Mouse (Mus musculus) hindbrain, embryonic 14.5 days (tissue): ENCODE results near the gene Gdi2. TPM values are rescaled to one million over a fixed set of nuclear protein-coding genes. Genes with fewer than 3 reads are reported as not detected.
"Not testable (repeated sequence)": the region's sequence is repeated elsewhere in the genome, so short reads cannot be mapped to it uniquely, and the experiment has no call there.

ENCODE experiments used
- ATAC-seq: fragments of 200-750 bp; cut with Nextera tagmentation; 2 replicates; pipeline ENCODE4 v1.8.0; 2017; ENCODE audit warnings: moderate number of reproducible peaks, mild to moderate bottlenecking, moderate TSS enrichment, moderate library complexity; ENCODE audit not compliant: low FRiP score
- DNase-seq: peaks from one replicate; pipeline ENCODE4 v3.0.0-alpha.2; 2015; ENCODE audit warnings: low spot score
- H3K27ac ChIP-seq: fragments of 300-500 bp; sonication (generic); 2 replicates; pipeline ENCODE4 v1.5.1; 2014; ENCODE audit warnings: mild to moderate bottlenecking, moderate library complexity
- H3K27me3 ChIP-seq: fragments of 300-500 bp; sonication (generic); 2 replicates; pipeline ENCODE4 v1.6.1; 2014; ENCODE audit warnings: mild to moderate bottlenecking, low read length, mixed read lengths; ENCODE audit not compliant: control insufficient read depth, insufficient read depth
- H3K36me3 ChIP-seq: fragments of 300-500 bp; sonication (generic); replicated peaks from 2 replicates; pipeline ENCODE4 v1.6.1; 2014; ENCODE audit not compliant: control insufficient read depth, insufficient read depth
- H3K4me1 ChIP-seq: fragments of 300-500 bp; sonication (generic); replicated peaks from 2 replicates; pipeline ENCODE4 v1.6.1; 2014; ENCODE audit warnings: antibody characterized with exemption, low read length, mixed read lengths; ENCODE audit not compliant: control insufficient read depth, insufficient read depth
- H3K4me2 ChIP-seq: fragments of 300-500 bp; sonication (generic); replicated peaks from 2 replicates; pipeline ENCODE4 v1.6.1; 2014; ENCODE audit warnings: mild to moderate bottlenecking, moderate library complexity
- H3K4me3 ChIP-seq: fragments of 300-500 bp; sonication (generic); replicated peaks from 2 replicates; pipeline ENCODE4 v1.5.1; 2014; ENCODE audit warnings: mild to moderate bottlenecking, low read length
- H3K9ac ChIP-seq: fragments of 300-500 bp; sonication (generic); 2 replicates; pipeline ENCODE4 v1.6.1; 2014
- H3K9me3 ChIP-seq: fragments of 300-500 bp; sonication (generic); 2 replicates; pipeline ENCODE4 v1.6.1; 2016; ENCODE audit warnings: low read length; ENCODE audit not compliant: control insufficient read depth
- WGBS: fragments of 180-500 bp; shearing (Covaris S2); extraction: QIAGEN DNeasy Blood & Tissue Kit; methylation state at CpG from one replicate; pipeline ENCODE4 v1.1.7; 2014; 5-methylcytosine and 5-hydroxymethylcytosine counted together
- polyA plus RNA-seq: library from polyadenylated mRNA; unstranded; fragments of >200 nt; fragmentation: Nextera tagmentation; extraction: Ambion mirVana; gene quantifications from 2 replicates; pipeline ENCODE4 v1.2.1, GENCODE M21; 2014

The Gdi2 gene
- polyA plus RNA-seq, 1 experiment from 2014 or later, result 464 TPM

- Histone ChIP-seq H3K27me3 (no peaks in the 10 kb centered on the region), H3K4me1 (no peaks in the 10 kb centered on the region), H3K27ac (no peak overlapping the region), H3K9ac (no peak overlapping the region), H3K4me3 (no peak overlapping the region), H3K36me3 (no peaks in the 10 kb centered on the region), H3K9me3 (no peaks in the 10 kb centered on the region), H3K4me2 (no peak overlapping the region)
- ATAC-seq (no peak), DNase-seq (no peak)
- 56% methylated on average over 3 of the region's 3 CpGs for WGBS
Observed at GRCm38 (mm10) chr13:3530451-3530850, 7.4 kb upstream of the Gdi2 start.

- not testable (repeated sequence) for DNase-seq
Observed at GRCm38 (mm10) chr13:3531176-3531575, 6.7 kb upstream of the Gdi2 start.

GRCm38 (mm10) chr13:3531692-3532320 lies 6.1 kb upstream of the Gdi2 start:
- H3K27me3 ChIP-seq, result no peaks in the 10 kb centered on the region

More at GRCm38 (mm10) chr13:3531176-3531575, 6.7 kb upstream of the Gdi2 start:
- not testable (repeated sequence) for H3K4me3 ChIP-seq, H3K4me2 ChIP-seq, H3K27me3 ChIP-seq, H3K27ac ChIP-seq, H3K4me1 ChIP-seq, H3K9ac ChIP-seq, H3K36me3 ChIP-seq, ATAC-seq, H3K9me3 ChIP-seq
- WGBS, result 42% methylated on average over 2 of the region's 2 CpGs

GRCm38 (mm10) chr13:3532451-3532850 lies 5.4 kb upstream of the Gdi2 start:
- no peak overlapping the region for H3K9ac ChIP-seq
- H3K4me1 ChIP-seq, result 0 out of 2 replicates have a peak, but pooled peaks cover 6% of the 10 kb centered on the region
- H3K27me3 ChIP-seq, result no peaks in the 10 kb centered on the region
- no peak for DNase-seq
- H3K36me3 ChIP-seq, result no peaks in the 10 kb centered on the region
- no peaks in the 10 kb centered on the region for H3K9me3 ChIP-seq
- WGBS, result 81% methylated on average over 4 of the region's 4 CpGs
- H3K4me2 ChIP-seq, result no peak overlapping the region
- H3K4me3 ChIP-seq, result no peak overlapping the region
- no peak for ATAC-seq
- no peak overlapping the region for H3K27ac ChIP-seq

More at GRCm38 (mm10) chr13:3531692-3532320, 6.1 kb upstream of the Gdi2 start:
- Histone ChIP-seq H3K9ac (no peak overlapping the region), H3K4me2 (no peak overlapping the region), H3K36me3 (no peaks in the 10 kb centered on the region), H3K9me3 (no peaks in the 10 kb centered on the region), H3K27ac (no peak overlapping the region), H3K4me3 (no peak overlapping the region), H3K4me1 (0 out of 2 replicates have a peak, but pooled peaks cover under 1% of the 10 kb centered on the region)
- WGBS, result 70% methylated on average over 10 of the region's 10 CpGs
- ATAC-seq (no peak), DNase-seq (no peak)

- 95% methylated on average over 4 of the region's 4 CpGs for WGBS
- DNase-seq, result no peak
- Histone ChIP-seq H3K4me2 (no peak overlapping the region), H3K36me3 (no peaks in the 10 kb centered on the region), H3K9ac (no peak overlapping the region), H3K4me1 (peaks cover 8% of the 10 kb centered on the region; the same call in 1 of the 2 replicates), H3K9me3 (no peaks in the 10 kb centered on the region), H3K27ac (no peak overlapping the region), H3K4me3 (no peak overlapping the region), H3K27me3 (no peaks in the 10 kb centered on the region)
- ATAC-seq, result no peak
Observed at GRCm38 (mm10) chr13:3534146-3534545, 3.7 kb upstream of the Gdi2 start.

- H3K4me1 ChIP-seq, result peaks cover 43% of the 10 kb centered on the region
- no peaks in the 10 kb centered on the region for H3K9me3 ChIP-seq
- ATAC-seq, result peak; percentile 64
- peak overlapping the region; percentile 85 for H3K4me2 ChIP-seq
- peak overlapping the region; percentile 98 for H3K27ac ChIP-seq
- H3K4me3 ChIP-seq, result peak overlapping the region; percentile 92
- no peaks in the 10 kb centered on the region for H3K27me3 ChIP-seq
- H3K9ac ChIP-seq, result peak overlapping the region; percentile 97
- DNase-seq, result peak; percentile 53
- no peaks in the 10 kb centered on the region for H3K36me3 ChIP-seq
- under 1% methylated on average over 59 of the region's 59 CpGs for WGBS
Observed at GRCm38 (mm10) chr13:3538223-3538968, 533 bp downstream of the Gdi2 start.

GRCm38 (mm10) chr13:3538969-3539562 lies 1.2 kb downstream of the Gdi2 start:
- ATAC-seq (no peak), DNase-seq (no peak)
- peak overlapping the region; percentile 85 for H3K4me2 ChIP-seq
- H3K9me3 ChIP-seq, result no peaks in the 10 kb centered on the region
- WGBS, result under 1% methylated on average over 15 of the region's 15 CpGs
- H3K9ac ChIP-seq, result peak overlapping the region; percentile 97
- peaks cover 43% of the 10 kb centered on the region for H3K4me1 ChIP-seq
- peak overlapping the region; percentile 98 for H3K27ac ChIP-seq
- H3K36me3 ChIP-seq, result no peaks in the 10 kb centered on the region
- H3K27me3 ChIP-seq, result no peaks in the 10 kb centered on the region
- H3K4me3 ChIP-seq, result peak overlapping the region; percentile 92

GRCm38 (mm10) chr13:3540166-3540565 lies 2.3 kb downstream of the Gdi2 start:
- no peaks in the 10 kb centered on the region for H3K9me3 ChIP-seq
- H3K4me1 ChIP-seq, result peaks cover 46% of the 10 kb centered on the region
- H3K4me3 ChIP-seq, result peak overlapping the region; percentile 92
- peak overlapping the region; percentile 85 for H3K4me2 ChIP-seq
- ATAC-seq (no peak), DNase-seq (no peak)
- H3K27me3 ChIP-seq, result no peaks in the 10 kb centered on the region
- peak overlapping the region; percentile 97; the same call in 1 of the 2 replicates for H3K9ac ChIP-seq
- 33% methylated on average over 2 of the region's 2 CpGs for WGBS
- no peaks in the 10 kb centered on the region for H3K36me3 ChIP-seq
- no peak overlapping the region for H3K27ac ChIP-seq

- Histone ChIP-seq H3K27me3 (no peaks in the 10 kb centered on the region), H3K9ac (no peak overlapping the region), H3K9me3 (no peaks in the 10 kb centered on the region), H3K4me1 (peaks cover 46% of the 10 kb centered on the region), H3K36me3 (0 out of 2 replicates have a peak, but pooled peaks cover 4% of the 10 kb centered on the region), H3K27ac (no peak overlapping the region), H3K4me3 (no peak overlapping the region), H3K4me2 (peak overlapping the region; percentile 85)
- 51% methylated on average over 2 of the region's 2 CpGs for WGBS
- ATAC-seq, result no peak
- no peak for DNase-seq
Observed at GRCm38 (mm10) chr13:3541159-3541782, 3.4 kb downstream of the Gdi2 start.
